Mouse (Mus musculus) layer of hippocampus, postnatal 14 days (tissue): ENCODE data around the gene Gm20931. TPM values are rescaled to one million over a fixed set of nuclear protein-coding genes. Genes with fewer than 3 reads are reported as not detected.
"Not testable (repeated sequence)": the region's sequence is repeated elsewhere in the genome, so short reads cannot be mapped to it uniquely, and the experiment has no call there.

ENCODE experiments used
- DNase-seq, 2 experiments: peaks; one replicate each; pipeline ENCODE4 v3.0.0; 2021 to 2022; ENCODE audit warnings: low spot score in 2 of 2, mixed read lengths in 1 of 2
- long read RNA-seq, 2 experiments: library from polyadenylated mRNA; stranded (forward); transcript quantifications; one replicate each; pipeline ENCODE4 v2.0.0; 2021
- total RNA-seq, 2 experiments: library from RNA; stranded (reverse); gene quantifications; 2 replicates each; pipeline ENCODE4 v1.2.3; 2021

Gene Gm20931
- total RNA-seq, result not detected
- long read RNA-seq, experiment 1, result 0 reads
- long read RNA-seq, experiment 2, result 0 reads

- DNase-seq, result not testable (repeated sequence)
Observed at GRCm38 (mm10) chrY:55213420-55213819, at the start of gene Gm20931. TSS of gene Gm20931 (plus strand) at chrY:55213720.
